Mouse (Mus musculus): Measurements from ENCODE around the gene Itga5.
"Not testable (repeated sequence)": the region's sequence is repeated elsewhere in the genome, so short reads cannot be mapped to it uniquely, and the experiment has no call there.

The Itga5 gene

DNA sequence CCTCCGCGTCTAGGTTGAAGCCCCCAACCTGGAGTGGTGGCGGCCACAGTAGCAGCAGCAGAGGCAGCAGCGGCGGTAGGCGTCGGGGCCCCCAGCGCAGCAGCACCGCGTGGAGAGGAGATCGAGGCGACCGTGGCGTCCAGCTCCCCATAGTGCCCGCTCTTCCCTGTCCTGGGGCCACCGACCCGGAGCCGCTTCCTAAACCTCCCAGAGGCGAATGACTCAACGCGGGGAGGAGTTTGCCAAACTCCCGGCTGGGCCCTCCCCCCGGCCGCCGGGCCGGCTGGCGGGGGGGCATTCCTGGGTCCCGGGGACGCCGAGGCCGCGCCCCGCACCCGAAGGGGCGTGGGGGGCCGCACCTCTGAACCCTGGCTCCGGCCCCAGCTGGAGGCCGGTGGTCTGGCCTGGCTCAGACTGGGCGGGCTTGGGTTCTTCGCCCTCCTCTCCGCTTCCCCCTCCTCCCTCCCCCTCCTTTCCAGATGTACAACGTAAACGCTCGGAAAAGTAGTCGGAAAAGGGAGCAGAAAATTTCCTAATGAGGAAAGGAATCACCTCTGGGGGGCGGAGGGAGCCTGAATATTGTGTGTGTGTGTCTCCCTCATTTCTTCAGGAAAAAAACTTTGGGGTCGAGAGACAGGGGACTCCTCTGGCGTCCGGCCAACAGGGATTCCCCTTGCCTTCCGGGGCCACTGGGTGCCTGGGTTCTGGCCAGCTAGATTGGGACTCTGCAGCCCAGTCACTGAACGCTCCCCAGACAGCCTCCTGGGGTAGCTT lies at the start of gene Itga5:
Gene Itga5 (minus strand): TSS at position 388 of the 774 bp plus-strand sequence.
- in situ Hi-C loops (cut with MboI, MseI), result loop anchor here (5.0 kb wide), 1 partner anchor 86 kb away; the partner anchor contains the start of gene Nckap1l

- in situ Hi-C loops (cut with MboI, MseI), result not testable (repeated sequence)
These were observed 39.0 kb upstream of the Itga5 start for GRCm38 (mm10) chr15:103405586-103405985.

GRCm38 (mm10) chr15:103401361-103401760 lies 34.8 kb upstream of the Itga5 start:
- in situ Hi-C loops (cut with MboI, MseI), result no loop called here

DNA sequence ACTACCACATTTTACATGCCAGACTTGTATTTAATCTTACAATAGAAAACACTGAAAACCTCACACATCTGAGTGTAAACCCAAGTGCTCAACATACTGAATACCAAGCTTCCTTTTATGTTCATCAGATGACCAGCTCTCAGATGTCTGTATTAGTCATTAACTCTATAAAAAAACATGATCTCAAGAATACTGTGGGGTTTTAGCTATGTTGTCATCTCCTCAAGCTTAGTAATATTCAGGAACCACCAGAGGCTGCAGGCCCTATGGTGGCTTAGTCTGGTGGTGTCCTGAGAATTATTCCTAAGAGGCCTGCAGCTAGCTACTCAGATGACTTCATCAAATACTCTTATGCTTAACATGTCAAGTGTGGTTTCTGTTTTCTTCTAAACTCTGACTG lies 27.0 kb upstream of the Itga5 start:
- in situ Hi-C loops (cut with MboI, MseI), result no loop called here

GRCm38 (mm10) chr15:103388556-103389145 lies 22.1 kb upstream of the Itga5 start:
- in situ Hi-C loops (cut with MboI, MseI), result loop anchor here (10.0 kb wide), 1 partner anchor 46 kb away; the partner anchor contains the start of gene Gtsf1

GRCm38 (mm10) chr15:103383771-103384488 lies 17.4 kb upstream of the Itga5 start:
- in situ Hi-C loops (cut with MboI, MseI), result loop anchor here (10.0 kb wide), 1 partner anchor 51 kb away; the partner anchor contains the start of gene Gtsf1

DNA sequence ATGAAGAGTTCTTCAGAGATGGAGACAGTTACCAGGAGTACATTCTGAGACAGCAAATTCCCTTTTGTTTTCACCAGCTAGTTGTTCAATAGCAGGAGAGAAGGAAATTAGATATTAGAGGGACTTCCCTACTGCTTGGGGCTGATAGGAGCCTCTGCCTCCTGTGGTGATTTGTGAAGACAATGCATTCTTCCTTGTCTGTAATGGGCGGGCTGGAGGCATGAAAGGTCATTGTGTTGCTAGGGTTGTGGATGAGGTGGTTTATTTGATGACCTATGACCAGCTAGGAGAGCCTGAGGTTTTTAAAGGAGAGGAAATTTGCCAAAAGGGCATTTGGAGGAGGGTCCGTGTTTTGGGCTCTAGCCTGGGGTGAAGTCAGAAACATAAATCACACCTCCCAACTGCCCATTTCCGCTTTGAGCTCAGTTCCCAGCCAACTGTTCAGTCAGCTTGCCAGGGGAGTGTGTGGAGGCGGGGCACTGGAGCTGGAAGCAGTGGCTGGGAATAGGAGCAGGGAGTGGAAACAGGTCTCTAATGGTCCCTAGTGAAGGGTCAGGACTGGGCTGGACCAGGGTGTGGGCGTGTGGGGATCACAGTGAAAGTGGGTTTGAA lies 16.3 kb upstream of the Itga5 start:
- in situ Hi-C loops (cut with MboI, MseI), result loop anchor here (10.0 kb wide), 1 partner anchor 52 kb away; the partner anchor contains the start of gene Gtsf1

DNA sequence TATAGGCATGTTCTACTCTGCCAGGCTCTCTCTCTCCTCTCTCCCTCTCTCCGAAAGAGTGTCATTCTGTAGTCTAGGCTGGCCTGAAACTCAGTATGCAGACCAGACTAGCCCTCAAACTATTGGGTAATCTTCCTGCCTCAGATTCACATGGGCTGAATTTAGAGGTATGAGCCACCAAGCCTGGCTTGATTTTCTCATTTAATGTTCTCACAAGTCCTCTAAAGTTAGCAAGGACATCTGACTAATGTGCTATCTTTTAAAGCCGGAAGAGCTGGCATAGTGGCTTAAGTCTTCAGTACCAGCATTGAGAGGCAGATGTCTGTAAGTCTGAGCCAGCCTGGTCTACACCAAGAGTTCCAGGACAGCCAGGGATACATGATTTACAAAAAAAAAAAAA lies 15.5 kb upstream of the Itga5 start:
- in situ Hi-C loops (cut with MboI, MseI), result loop anchor here (10.0 kb wide), 1 partner anchor 53 kb away; the partner anchor contains the start of gene Gtsf1

DNA sequence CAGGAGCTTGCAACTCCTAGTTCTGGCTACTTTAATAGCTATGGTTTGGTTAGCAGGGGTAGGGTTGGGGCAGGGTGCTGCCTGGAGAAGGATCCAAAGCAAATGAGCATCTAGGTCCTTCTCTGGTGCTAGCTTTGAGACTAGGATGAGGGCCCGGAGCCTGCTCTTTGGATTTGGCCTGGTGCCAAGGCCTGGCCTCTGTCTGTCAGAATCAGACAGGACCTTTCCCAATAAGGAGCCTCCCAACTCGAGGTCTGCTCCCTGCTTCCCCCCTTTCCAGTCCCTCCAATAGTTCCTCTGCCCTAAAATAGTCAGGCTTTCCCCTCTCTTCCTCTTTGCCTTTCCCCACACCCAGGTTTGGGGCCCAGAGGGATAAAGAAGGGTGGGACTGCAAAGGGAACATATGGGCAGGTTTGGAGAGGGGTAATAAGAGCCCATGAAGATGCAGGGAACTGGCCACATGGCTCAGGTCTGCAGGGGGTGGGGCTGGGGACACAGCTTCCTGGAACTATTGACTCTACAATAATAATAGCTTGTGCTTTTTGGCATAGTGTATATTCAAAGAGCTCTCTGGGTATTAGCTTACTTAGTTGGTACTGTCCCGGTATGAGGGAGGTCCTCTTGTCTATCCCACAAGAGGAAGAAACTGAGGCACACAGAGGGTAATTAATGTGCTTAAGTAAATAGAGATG lies 12.2 kb upstream of the Itga5 start:
- in situ Hi-C loops (cut with MboI, MseI), result no loop called here

DNA sequence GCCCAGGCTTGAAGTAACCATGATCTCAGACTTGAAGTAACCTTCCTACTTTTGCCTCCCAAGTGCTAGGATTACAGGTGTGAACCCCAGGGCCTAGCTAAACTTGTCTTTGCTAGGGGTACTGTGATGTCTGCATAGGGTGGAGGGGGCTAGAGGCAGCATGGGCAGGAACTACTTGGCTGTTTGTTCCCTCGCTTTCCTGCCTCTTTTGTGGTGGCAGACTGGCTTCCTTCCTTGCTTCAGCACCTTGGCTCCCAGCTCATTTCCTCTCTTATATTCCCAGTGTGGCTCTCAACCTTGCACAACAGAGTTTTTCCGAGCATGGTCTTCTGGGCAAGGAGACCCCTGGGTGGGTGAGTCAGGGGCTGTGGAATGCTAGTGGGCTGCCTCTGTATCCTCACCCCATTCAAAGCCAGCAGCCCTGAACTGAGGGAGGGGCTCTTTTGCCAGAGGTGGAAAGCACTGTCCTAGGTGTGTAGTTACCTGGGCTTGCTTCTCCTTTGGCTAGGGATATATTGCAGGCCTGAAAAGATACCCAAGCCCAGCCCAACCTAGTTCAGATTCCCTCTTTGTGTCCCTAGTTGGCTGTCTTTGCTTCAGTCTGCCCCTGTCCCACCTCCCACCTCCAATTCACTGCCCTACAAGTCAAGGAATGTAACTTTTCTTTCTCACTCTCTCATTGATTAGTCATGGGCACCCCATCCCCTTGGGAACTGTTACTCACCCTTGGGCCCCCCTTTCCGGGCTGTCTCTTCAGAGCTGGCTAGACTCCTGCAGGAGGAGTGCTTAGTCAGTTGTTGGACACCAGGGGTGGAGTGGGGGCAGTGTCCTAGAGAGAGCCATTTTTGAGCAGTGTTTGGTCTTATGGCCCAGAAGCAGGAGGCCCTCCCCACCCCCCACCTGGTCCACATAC lies 11.4 kb upstream of the Itga5 start:
- in situ Hi-C loops (cut with MboI, MseI), result no loop called here

GRCm38 (mm10) chr15:103376837-103377269 lies 10.3 kb upstream of the Itga5 start:
- in situ Hi-C loops (cut with MboI, MseI), result no loop called here

GRCm38 (mm10) chr15:103375112-103375800 lies 8.7 kb upstream of the Itga5 start:
- in situ Hi-C loops (cut with MboI, MseI), result no loop called here

GRCm38 (mm10) chr15:103372461-103372860 lies 5.9 kb upstream of the Itga5 start:
- in situ Hi-C loops (cut with MboI, MseI), result no loop called here

DNA sequence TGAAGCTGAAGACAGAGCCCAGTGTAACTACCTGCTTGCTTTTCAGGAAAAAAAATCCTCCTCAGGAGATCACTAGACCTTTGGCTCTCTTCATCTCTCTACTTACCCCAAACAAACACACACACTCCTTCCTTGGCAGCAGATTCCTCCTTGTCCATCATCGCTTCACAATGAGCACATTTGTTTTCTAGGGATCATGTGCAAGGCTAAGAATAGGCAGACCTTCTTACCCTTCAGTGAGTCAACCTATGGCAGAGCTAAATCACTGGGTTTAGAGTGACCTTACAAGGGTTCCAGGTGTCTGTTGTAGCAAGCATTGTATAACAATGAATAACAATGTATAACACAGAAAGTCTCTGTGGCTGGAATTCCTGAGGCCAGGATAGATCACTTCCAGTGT lies 5.2 kb upstream of the Itga5 start:
- in situ Hi-C loops (cut with MboI, MseI), result no loop called here

DNA sequence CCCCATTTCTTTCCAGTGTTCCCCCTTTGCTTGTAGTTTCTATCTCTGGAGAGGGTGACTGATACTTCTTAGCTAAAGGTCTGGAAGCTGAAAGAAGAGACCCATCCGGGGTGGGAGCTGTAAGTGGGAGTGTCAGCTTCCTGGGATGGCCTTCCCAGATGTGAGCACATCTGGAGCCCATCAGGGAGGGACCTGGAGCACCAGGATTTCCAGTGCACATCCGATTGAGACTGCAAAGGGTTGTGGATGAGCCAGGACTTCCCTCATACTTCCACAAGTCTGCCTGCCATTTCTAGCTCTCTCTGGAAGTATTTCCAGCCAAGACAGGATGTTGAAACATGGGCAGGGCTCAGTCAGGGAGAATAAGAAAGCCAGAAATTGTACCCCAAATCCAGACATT lies 4.6 kb upstream of the Itga5 start:
- in situ Hi-C loops (cut with MboI, MseI), result no loop called here

GRCm38 (mm10) chr15:103370462-103370861 lies 3.9 kb upstream of the Itga5 start:
- in situ Hi-C loops (cut with MboI, MseI), result no loop called here

DNA sequence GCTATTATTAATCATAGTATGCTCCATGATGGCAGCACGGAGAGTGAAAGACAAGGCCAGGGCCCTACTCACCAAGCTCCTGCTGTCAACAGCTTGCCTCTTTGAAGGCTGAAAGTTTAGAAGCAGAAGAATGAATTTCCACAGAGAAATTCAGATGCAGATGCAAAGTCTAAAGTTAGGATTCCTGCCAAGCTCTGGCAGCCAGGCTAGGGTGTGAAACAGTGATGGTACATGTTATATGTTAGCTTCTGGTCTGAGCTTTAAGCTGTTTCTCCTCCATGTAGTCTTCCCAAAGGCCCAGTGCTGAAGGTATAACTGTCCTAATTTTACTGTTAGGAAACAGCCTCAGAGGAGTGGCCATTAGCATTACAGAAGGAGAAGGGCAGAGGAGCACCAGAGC lies 2.6 kb upstream of the Itga5 start:
- in situ Hi-C loops (cut with MboI, MseI), result loop anchor here (5.0 kb wide), 1 partner anchor 83 kb away; the partner anchor contains the start of gene Nckap1l

- in situ Hi-C loops (cut with MboI, MseI), result loop anchor here (5.0 kb wide), 1 partner anchor 84 kb away; the partner anchor contains the start of gene Nckap1l
These were observed 1.8 kb upstream of the Itga5 start for GRCm38 (mm10) chr15:103368179-103368940.
